Mouse (Mus musculus): ENCODE measurements at regions not wholly inside any gene's neighbourhood (a gene's known extent, or its start where the extent isn't known, plus 50 kb on each side); places are given as distances from the start of the nearest gene placed in this dataset.

DNA sequence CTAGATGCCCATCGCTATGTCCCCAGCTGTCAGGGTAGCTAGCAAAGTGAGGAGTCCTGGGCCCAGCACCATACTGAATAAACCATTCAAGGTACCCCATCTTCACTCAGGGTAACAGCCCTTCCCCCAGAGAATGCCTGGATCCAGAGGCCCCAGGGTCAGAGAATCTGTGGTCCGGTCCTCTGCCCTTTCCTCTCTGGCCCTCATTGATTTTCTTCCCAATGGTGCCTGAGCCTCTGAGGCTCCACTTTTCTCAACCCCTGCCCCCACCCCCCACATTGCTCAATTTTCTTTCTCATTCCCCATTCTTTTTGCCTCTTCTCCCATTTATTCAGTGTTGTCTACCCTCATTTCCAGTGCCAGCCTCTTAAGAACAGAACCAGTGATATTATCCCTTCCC, 114.5 kb downstream of the Vegfa start:
- TF ChIP-seq POLR2A (IDR thresholded peaks at IDR 0.05; ENCODE audit: low read depth, low read length) (no peak), CTCF (conservative IDR thresholded peaks at IDR 0.05; ENCODE audit: insufficient read depth, insufficient read length, low read depth, low read length) (no peak)

Measured in kidney, adult 2 months (tissue).